Mouse (Mus musculus) lung, embryonic 15.5 days (tissue): ENCODE measurements around the gene Lrrc31. TPM values are rescaled to one million over a fixed set of nuclear protein-coding genes. Genes with fewer than 3 reads are reported as not detected.

Experiments used
- ATAC-seq: fragments of 200-750 bp; cut with Nextera tagmentation; 2 replicates; pipeline ENCODE4 v1.8.0; 2017; ENCODE audit warnings: moderate number of reproducible peaks, borderline replicate concordance; ENCODE audit not compliant: low FRiP score, low TSS enrichment; ENCODE audit errors: extremely low read depth
- H3K27ac ChIP-seq: fragments of 300-500 bp; sonication (generic); 2 replicates; pipeline ENCODE4 v1.5.1; 2015; ENCODE audit warnings: moderate library complexity, mild to moderate bottlenecking, inconsistent platforms
- H3K27me3 ChIP-seq: fragments of 300-500 bp; sonication (generic); 2 replicates; pipeline ENCODE4 v1.6.1; 2015; ENCODE audit warnings: inconsistent platforms
- H3K36me3 ChIP-seq: fragments of 300-500 bp; sonication (generic); 2 replicates; pipeline ENCODE4 v1.6.1; 2015; ENCODE audit warnings: inconsistent platforms
- H3K4me1 ChIP-seq: fragments of 300-500 bp; sonication (generic); 2 replicates; pipeline ENCODE4 v1.6.1; 2015; ENCODE audit warnings: inconsistent platforms
- H3K4me2 ChIP-seq: fragments of 300-500 bp; sonication (generic); 2 replicates; pipeline ENCODE4 v1.6.1; 2015; ENCODE audit warnings: inconsistent platforms, mild to moderate bottlenecking, moderate library complexity
- H3K4me3 ChIP-seq: fragments of 300-500 bp; sonication (generic); 2 replicates; pipeline ENCODE4 v1.5.1; 2015; ENCODE audit warnings: mild to moderate bottlenecking, inconsistent platforms
- H3K9ac ChIP-seq: fragments of 300-500 bp; sonication (generic); 2 replicates; pipeline ENCODE4 v1.6.1; 2015; ENCODE audit warnings: inconsistent platforms
- H3K9me3 ChIP-seq: fragments of 300-500 bp; sonication (generic); 2 replicates; pipeline ENCODE4 v1.6.1; 2016; ENCODE audit warnings: inconsistent platforms
- whole genome bisulfite sequencing: fragments of 180-500 bp; shearing (Covaris S2); methylation state at CpG from one replicate; pipeline ENCODE4 v1.1.7; 2015; 5-methylcytosine and 5-hydroxymethylcytosine counted together
- polyA plus RNA-seq: library from polyadenylated mRNA; unstranded; fragments of >200 nt; fragmentation: Nextera tagmentation; extraction: Ambion mirVana; gene quantifications from 2 replicates; pipeline ENCODE4 v1.2.1, GENCODE M21; 2015

Gene Lrrc31
- polyA plus RNA-seq, 1 experiment from 2014 or later = 0.09 TPM

DNA sequence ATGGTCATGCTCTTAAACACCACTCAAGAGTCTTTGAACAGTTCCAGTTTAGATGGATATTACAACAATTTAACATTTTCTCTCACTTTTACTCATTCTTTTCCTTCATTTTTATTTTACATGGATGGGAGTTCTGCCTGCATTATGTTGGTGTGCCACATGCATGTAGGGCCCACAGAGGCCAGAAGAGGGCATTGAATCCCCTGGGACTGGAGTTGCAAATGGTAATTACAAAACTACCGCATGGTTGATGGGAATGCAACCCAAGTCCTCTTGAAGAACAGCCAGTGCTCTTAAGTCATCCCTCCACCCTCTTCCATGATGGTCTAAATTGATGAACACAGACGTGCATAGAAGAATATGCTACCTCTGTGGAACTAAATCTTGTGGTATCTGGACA is 22.8 kb upstream of the Lrrc31 start:
- H3K36me3 ChIP-seq = no peaks in the 10 kb centered on the region
- H3K27ac ChIP-seq = no peak overlapping the region
- no peaks in the 10 kb centered on the region for H3K27me3 ChIP-seq
- H3K9me3 ChIP-seq = no peaks in the 10 kb centered on the region
- no peak for ATAC-seq
- no peak overlapping the region for H3K4me3 ChIP-seq
- no peaks in the 10 kb centered on the region for H3K4me1 ChIP-seq
- H3K4me2 ChIP-seq = no peak overlapping the region
- 75% methylated on average over 2 of the region's 2 CpGs for WGBS
- no peak overlapping the region for H3K9ac ChIP-seq

DNA sequence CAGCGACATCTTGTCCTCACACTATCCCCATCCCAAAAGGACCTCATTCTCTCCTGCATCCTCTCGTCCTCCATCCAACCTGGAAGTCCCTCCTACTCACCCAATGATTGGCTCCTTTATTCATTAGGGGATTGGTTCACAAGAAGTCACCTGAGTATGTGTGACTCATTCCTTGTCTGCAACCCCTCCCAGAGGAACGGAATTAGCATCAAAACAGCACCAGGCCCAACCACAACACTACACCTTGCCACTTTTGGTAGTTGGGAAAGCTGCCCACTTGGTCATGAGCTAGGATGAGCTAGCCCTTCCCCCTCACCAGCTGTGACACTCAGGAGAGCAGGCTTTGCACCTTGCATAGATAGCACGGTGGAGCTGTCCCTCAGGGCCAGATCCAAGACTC is 22.4 kb upstream of the Lrrc31 start:
- no peak overlapping the region for H3K27ac ChIP-seq
- no peak for ATAC-seq
- no peak overlapping the region for H3K4me2 ChIP-seq
- H3K9ac ChIP-seq = no peak overlapping the region
- H3K9me3 ChIP-seq = no peaks in the 10 kb centered on the region
- H3K4me1 ChIP-seq = no peaks in the 10 kb centered on the region
- 78% methylated on average over 4 of the region's 4 CpGs for WGBS
- no peaks in the 10 kb centered on the region for H3K27me3 ChIP-seq
- H3K4me3 ChIP-seq = no peak overlapping the region
- no peaks in the 10 kb centered on the region for H3K36me3 ChIP-seq

DNA sequence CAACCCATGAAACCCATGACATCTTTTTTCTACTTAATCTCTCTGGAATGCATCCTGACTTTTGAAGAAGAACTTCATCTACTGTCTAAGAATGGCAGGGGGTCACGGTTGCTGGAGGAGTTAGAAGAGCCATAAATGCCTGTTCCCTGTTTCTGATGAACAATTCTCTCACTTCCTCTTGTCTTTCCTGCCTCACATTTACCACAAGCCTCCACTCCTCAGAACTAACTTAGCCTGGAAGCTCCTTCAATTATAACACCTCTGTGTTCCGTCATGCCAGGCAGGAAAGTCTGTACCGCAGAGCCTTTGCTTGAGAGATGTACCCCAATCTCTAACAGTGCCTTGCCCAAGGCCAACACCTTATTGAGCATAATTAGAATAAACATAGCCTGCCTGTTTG is 19.0 kb upstream of the Lrrc31 start:
- WGBS = 71% methylated on average over 3 of the region's 3 CpGs
- H3K9ac ChIP-seq = no peak overlapping the region
- H3K36me3 ChIP-seq = no peaks in the 10 kb centered on the region
- no peaks in the 10 kb centered on the region for H3K27me3 ChIP-seq
- ATAC-seq = no peak
- no peak overlapping the region for H3K4me3 ChIP-seq
- no peak overlapping the region for H3K4me2 ChIP-seq
- no peaks in the 10 kb centered on the region for H3K9me3 ChIP-seq
- H3K27ac ChIP-seq = no peak overlapping the region
- no peaks in the 10 kb centered on the region for H3K4me1 ChIP-seq

DNA sequence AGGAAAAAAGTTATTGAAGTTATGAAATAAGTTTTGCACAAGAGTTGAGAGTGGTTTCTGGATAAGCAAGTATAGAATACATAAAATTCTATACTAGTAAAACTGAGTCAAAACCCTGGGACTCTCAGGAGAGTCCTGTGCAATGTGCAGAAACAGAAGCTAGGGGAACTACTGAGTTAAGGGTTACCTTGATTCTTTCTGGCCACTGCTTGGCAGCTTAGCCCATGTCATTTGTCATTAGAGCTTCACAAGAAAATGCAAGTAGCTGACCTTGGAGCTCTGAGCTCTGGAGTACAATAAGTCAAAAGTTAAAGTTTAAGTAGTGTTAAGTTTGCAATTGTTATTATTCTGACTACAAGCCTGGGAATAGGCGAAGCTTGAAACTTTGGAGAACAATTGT is 13.7 kb upstream of the Lrrc31 start:
- no peak overlapping the region for H3K27ac ChIP-seq
- H3K9me3 ChIP-seq = no peaks in the 10 kb centered on the region
- WGBS = 81% methylated on average over 1 of the region's 1 CpGs
- no peaks in the 10 kb centered on the region for H3K27me3 ChIP-seq
- H3K4me1 ChIP-seq = no peaks in the 10 kb centered on the region
- H3K9ac ChIP-seq = no peak overlapping the region
- H3K36me3 ChIP-seq = no peaks in the 10 kb centered on the region
- no peak overlapping the region for H3K4me2 ChIP-seq
- H3K4me3 ChIP-seq = no peak overlapping the region
- ATAC-seq = no peak

DNA sequence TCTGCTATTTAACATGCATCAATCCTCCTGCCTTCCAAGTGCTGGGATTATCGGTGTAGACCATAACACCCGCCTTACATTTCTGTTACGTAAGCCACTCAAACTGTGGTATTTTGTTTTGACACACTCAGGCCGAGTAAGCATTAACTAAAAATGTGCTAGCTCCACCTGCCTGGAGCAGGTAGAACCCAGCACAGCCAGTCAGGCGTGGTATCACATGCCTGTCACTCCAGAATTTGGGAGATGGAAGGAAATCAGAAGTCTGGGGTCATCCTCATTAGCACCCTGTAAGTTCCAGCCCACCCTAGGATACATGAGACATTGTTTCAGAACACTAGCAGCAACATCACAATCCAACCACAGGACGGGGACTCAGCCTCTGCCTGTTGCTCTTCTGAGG is 10.5 kb upstream of the Lrrc31 start:
- H3K27me3 ChIP-seq = no peaks in the 10 kb centered on the region
- no peak overlapping the region for H3K4me3 ChIP-seq
- H3K9ac ChIP-seq = no peak overlapping the region
- H3K27ac ChIP-seq = no peak overlapping the region
- ATAC-seq = no peak
- H3K4me2 ChIP-seq = no peak overlapping the region
- H3K9me3 ChIP-seq = no peaks in the 10 kb centered on the region
- WGBS = 74% methylated on average over 6 of the region's 6 CpGs
- H3K36me3 ChIP-seq = no peaks in the 10 kb centered on the region
- no peaks in the 10 kb centered on the region for H3K4me1 ChIP-seq

DNA sequence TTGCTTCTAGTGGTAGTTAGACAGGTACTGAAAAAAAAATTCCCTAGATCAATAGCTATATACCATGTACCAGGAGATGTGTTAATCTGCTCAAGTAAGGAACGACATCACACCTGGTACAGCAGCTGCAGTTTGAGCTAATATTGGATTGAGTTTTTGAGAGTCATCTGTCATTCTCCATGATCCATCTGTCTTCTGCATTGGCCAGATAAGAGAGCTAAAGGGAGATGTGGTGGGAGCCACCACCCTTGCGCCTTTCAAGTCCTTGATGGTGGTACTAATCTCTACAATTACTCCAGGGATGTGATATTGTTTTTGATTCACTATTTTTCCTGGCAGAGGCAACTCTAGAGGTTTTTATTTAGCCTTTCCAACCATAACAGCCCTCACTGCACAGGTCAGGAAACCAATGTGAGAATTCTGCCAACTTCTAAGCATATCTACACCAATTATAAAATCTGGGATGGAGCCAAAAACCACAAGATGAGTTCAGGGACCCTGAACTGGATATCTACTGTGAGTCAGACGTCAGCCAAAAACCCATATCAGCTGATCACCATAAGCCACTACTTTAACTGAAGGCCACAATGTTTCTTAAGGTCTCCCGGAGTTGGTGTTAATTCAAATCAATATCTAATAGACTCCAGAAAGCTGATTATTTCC is 7.1 kb upstream of the Lrrc31 start:
- Histone ChIP-seq H3K4me3 (no peak overlapping the region), H3K27me3 (no peaks in the 10 kb centered on the region), H3K9ac (no peak overlapping the region), H3K27ac (no peak overlapping the region), H3K9me3 (no peaks in the 10 kb centered on the region), H3K4me1 (no peaks in the 10 kb centered on the region), H3K36me3 (no peaks in the 10 kb centered on the region), H3K4me2 (no peak overlapping the region)
- WGBS = 72% methylated on average over 4 of the region's 4 CpGs
- no peak for ATAC-seq

DNA sequence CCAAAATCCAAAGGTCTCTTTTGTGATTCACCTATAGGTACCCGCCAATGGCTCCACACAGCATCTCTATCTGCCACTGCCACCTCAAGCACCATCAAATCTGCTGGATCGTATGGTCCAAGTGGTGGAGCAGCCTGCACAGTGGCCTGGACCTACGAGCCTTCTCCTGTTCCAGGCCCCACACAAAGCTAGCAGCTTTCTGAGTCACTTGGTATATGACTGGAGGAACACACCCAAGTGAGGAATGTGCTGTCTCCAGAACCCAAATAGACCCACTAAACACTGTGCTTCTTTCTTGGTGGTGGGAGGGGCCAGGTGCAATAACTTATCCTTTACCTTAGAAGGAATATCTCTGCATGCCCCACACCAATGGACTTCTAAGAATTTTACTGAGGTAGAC is 6.3 kb upstream of the Lrrc31 start:
- no peak for ATAC-seq
- Histone ChIP-seq H3K4me2 (no peak overlapping the region), H3K9ac (no peak overlapping the region), H3K27me3 (no peaks in the 10 kb centered on the region), H3K4me3 (no peak overlapping the region), H3K36me3 (no peaks in the 10 kb centered on the region), H3K27ac (no peak overlapping the region), H3K9me3 (no peaks in the 10 kb centered on the region), H3K4me1 (no peaks in the 10 kb centered on the region)
- WGBS = 77% methylated on average over 3 of the region's 3 CpGs

DNA sequence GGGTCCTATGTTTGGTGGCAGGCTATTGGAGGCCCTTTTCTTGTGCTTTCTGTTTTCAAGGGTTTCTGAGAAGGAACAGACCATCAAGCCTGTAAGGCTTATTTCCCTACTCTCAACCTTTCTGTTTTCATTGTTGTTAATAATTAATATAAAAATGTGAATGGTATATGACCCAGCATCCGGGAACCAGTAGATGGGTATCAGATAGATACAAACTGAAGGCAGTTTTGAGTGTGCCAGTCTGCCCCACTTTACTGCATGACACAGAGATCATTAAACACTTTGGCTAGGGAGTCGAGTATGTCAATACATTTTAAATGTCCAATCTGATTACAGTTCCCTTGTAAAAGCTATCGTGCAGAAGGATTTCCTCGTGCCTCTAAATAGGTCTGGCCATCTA is 1.8 kb downstream of the Lrrc31 start:
- 34% methylated on average over 4 of the region's 4 CpGs for WGBS
- no peak for ATAC-seq
- H3K9me3 ChIP-seq = no peaks in the 10 kb centered on the region
- H3K27me3 ChIP-seq = no peaks in the 10 kb centered on the region
- H3K4me2 ChIP-seq = no peak overlapping the region
- H3K9ac ChIP-seq = no peak overlapping the region
- H3K4me3 ChIP-seq = no peak overlapping the region
- no peaks in the 10 kb centered on the region for H3K36me3 ChIP-seq
- no peak overlapping the region for H3K27ac ChIP-seq
- H3K4me1 ChIP-seq = no peaks in the 10 kb centered on the region

DNA sequence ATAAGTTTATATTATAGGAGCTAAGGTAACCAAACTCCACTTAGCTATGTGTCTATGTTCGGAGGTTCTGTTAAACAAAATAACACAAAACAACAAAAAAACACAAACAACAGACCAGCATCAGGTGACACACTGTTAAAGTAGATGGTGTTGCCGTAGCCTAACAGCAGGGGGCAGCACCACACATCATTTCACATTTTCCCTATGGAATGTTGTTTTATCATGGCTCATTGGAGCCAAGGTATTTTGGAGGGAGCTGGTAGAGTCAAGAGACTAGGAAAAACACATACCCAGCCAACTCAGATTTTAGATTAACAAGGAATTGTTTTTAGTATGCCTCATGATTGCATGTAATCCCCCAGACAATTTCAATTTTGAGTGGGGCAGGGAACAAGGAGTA is 3.3 kb downstream of the Lrrc31 start:
- no peak overlapping the region for H3K27ac ChIP-seq
- ATAC-seq = no peak
- no peaks in the 10 kb centered on the region for H3K36me3 ChIP-seq
- H3K4me1 ChIP-seq = no peaks in the 10 kb centered on the region
- H3K9ac ChIP-seq = no peak overlapping the region
- no peaks in the 10 kb centered on the region for H3K9me3 ChIP-seq
- no peak overlapping the region for H3K4me2 ChIP-seq
- H3K4me3 ChIP-seq = no peak overlapping the region
- H3K27me3 ChIP-seq = no peaks in the 10 kb centered on the region
- WGBS = 9% methylated on average over 2 of the region's 2 CpGs

DNA sequence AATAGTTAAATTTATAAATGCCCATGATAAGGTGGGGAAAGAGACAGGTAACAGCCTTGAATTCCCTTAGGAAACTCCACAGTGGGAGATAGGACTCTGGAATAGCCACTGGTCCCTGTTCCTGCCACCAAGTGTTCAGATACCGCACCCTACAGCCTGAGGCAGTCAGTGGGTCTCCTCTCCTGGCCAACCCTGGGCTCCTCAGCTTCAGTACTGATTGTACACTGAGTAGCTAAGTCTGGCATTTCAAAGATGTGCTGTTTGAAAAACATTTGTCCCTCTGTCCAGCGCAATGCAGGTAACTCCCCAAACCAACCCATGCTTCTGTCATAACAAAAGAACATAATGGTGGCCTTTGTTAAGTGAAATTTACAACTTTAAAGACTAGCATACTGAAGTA is 4.0 kb downstream of the Lrrc31 start:
- no peak overlapping the region for H3K27ac ChIP-seq
- H3K9me3 ChIP-seq = no peaks in the 10 kb centered on the region
- no peaks in the 10 kb centered on the region for H3K27me3 ChIP-seq
- H3K9ac ChIP-seq = no peak overlapping the region
- WGBS = 94% methylated on average over 2 of the region's 2 CpGs
- no peak overlapping the region for H3K4me2 ChIP-seq
- H3K4me1 ChIP-seq = no peaks in the 10 kb centered on the region
- H3K36me3 ChIP-seq = no peaks in the 10 kb centered on the region
- ATAC-seq = no peak
- no peak overlapping the region for H3K4me3 ChIP-seq

DNA sequence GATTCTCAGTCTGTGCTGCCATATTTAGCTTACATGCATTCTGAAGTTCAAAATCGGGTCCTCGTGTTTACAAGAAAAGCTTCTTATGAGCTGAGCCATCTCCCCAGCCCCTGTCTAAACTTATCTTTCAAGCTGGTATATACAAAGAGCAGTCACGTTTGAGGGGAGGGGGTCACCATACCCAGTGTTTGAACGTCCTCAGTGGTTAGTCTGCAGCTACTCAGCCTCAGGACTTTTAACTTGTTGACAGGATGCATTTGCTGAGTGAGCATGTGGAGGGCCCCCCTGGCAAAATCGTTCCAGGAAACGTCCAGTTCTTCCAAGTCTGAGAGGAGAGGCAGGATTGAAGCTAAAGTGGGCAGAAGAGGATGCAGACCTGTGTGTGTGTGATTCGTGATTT is 8.7 kb downstream of the Lrrc31 start:
- no peak overlapping the region for H3K9ac ChIP-seq
- H3K9me3 ChIP-seq = no peaks in the 10 kb centered on the region
- no peak overlapping the region for H3K27ac ChIP-seq
- H3K27me3 ChIP-seq = no peaks in the 10 kb centered on the region
- no peaks in the 10 kb centered on the region for H3K36me3 ChIP-seq
- no peak overlapping the region for H3K4me2 ChIP-seq
- WGBS = 37% methylated on average over 7 of the region's 7 CpGs
- H3K4me1 ChIP-seq = no peaks in the 10 kb centered on the region
- ATAC-seq = no peak
- no peak overlapping the region for H3K4me3 ChIP-seq

DNA sequence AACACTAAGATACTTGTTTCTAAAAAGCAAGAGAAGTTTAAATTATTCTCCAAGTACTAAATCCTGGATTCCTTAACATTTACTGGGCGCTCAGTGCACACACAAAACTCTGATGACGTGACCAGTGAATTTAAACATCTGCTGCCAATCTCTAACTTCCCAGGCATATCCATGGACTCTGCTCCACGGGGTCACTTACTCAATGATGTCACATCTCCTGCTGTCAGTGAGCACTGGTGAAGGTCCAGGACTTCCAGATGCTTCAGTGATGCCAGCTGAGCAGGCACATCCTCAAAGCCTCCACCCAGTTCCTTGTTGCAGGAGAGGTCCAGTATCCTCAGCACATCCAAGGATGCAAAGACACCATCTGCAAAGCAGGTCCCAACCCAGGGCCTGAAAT is 12.4 kb downstream of the Lrrc31 start:
- 42% methylated on average over 3 of the region's 3 CpGs for WGBS

DNA sequence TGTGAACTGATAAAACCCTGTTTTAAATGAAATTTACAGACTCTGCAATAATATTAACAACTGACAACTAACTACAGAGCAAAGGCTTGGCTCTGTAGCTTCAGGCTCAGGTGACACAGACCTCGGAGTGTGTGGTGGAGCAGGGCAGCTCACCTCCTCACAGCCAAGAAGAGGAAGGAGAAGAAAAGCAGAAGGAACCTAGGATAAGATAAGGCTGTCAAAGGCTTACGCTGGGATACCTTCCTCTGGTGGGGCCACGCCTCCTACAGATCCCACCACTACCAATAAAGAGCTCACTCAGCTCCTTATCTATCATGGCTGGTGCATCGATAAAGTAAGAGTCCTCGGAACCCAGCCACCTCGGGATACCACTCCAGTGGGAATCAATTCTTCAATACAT is 16.5 kb downstream of the Lrrc31 start:
- 62% methylated on average over 6 of the region's 6 CpGs for WGBS

More for the DNA sequence above, 12.4 kb downstream of the Lrrc31 start:
- Histone ChIP-seq H3K4me3 (no peak overlapping the region), H3K27ac (no peak overlapping the region), H3K9ac (no peak overlapping the region), H3K4me2 (no peak overlapping the region), H3K9me3 (no peaks in the 10 kb centered on the region), H3K4me1 (no peaks in the 10 kb centered on the region), H3K36me3 (no peaks in the 10 kb centered on the region), H3K27me3 (no peaks in the 10 kb centered on the region)
- peak; percentile 74; the same call in 1 of the 2 replicates for ATAC-seq

More for the DNA sequence above, 16.5 kb downstream of the Lrrc31 start:
- H3K9me3 ChIP-seq = no peaks in the 10 kb centered on the region
- no peaks in the 10 kb centered on the region for H3K36me3 ChIP-seq
- H3K4me1 ChIP-seq = no peaks in the 10 kb centered on the region
- H3K27me3 ChIP-seq = no peaks in the 10 kb centered on the region
- no peak overlapping the region for H3K9ac ChIP-seq
- H3K4me3 ChIP-seq = no peak overlapping the region
- no peak overlapping the region for H3K4me2 ChIP-seq
- no peak for ATAC-seq
- H3K27ac ChIP-seq = no peak overlapping the region
